Mouse (Mus musculus) neural tube, embryonic 15.5 days (tissue): ENCODE results near the gene Zfp462. TPM values are rescaled to one million over a fixed set of nuclear protein-coding genes. Genes with fewer than 3 reads are reported as not detected.

Experiments
- ATAC-seq: fragments of 200-750 bp; cut with Nextera tagmentation; 2 replicates; pipeline ENCODE4 v1.8.0; 2017; ENCODE audit warnings: mild to moderate bottlenecking, moderate TSS enrichment, moderate library complexity; ENCODE audit not compliant: low FRiP score
- H3K27ac ChIP-seq: fragments of 300-500 bp; sonication (generic); replicated peaks from 2 replicates; pipeline ENCODE4 v1.5.1; 2015; ENCODE audit warnings: mild to moderate bottlenecking, inconsistent platforms
- H3K27me3 ChIP-seq: fragments of 300-500 bp; sonication (generic); replicated peaks from 2 replicates; pipeline ENCODE4 v1.6.1; 2015; ENCODE audit warnings: inconsistent platforms
- H3K36me3 ChIP-seq: fragments of 300-500 bp; sonication (generic); 2 replicates; pipeline ENCODE4 v1.6.1; 2015; ENCODE audit warnings: inconsistent platforms
- H3K4me1 ChIP-seq: fragments of 300-500 bp; sonication (generic); 2 replicates; pipeline ENCODE4 v1.6.1; 2015; ENCODE audit warnings: inconsistent platforms
- H3K4me2 ChIP-seq: fragments of 300-500 bp; sonication (generic); 2 replicates; pipeline ENCODE4 v1.6.1; 2015; ENCODE audit warnings: inconsistent platforms, mild to moderate bottlenecking, moderate library complexity
- H3K4me3 ChIP-seq: fragments of 300-500 bp; sonication (generic); replicated peaks from 2 replicates; pipeline ENCODE4 v1.5.1; 2015; ENCODE audit warnings: mild to moderate bottlenecking, inconsistent platforms
- H3K9ac ChIP-seq: fragments of 300-500 bp; sonication (generic); replicated peaks from 2 replicates; pipeline ENCODE4 v1.6.1; 2015; ENCODE audit warnings: mild to moderate bottlenecking, inconsistent platforms
- H3K9me3 ChIP-seq: fragments of 300-500 bp; sonication (generic); replicated peaks from 2 replicates; pipeline ENCODE4 v1.6.1; 2016; ENCODE audit warnings: inconsistent platforms
- WGBS: fragments of 180-500 bp; shearing (Covaris S2); methylation state at CpG from one replicate; pipeline ENCODE4 v1.1.7; 2015; ENCODE audit warnings: mixed read lengths; 5-methylcytosine and 5-hydroxymethylcytosine counted together
- polyA plus RNA-seq: library from polyadenylated mRNA; unstranded; fragments of >200 nt; fragmentation: Nextera tagmentation; extraction: Ambion mirVana; gene quantifications from 2 replicates; pipeline ENCODE4 v1.2.1, GENCODE M21; 2015

Zfp462 gene
- polyA plus RNA-seq, 1 experiment from 2014 or later, result 8.2 TPM

- Histone ChIP-seq H3K27ac (no peak overlapping the region), H3K4me1 (peaks cover 15% of the 10 kb centered on the region), H3K4me2 (no peak overlapping the region), H3K27me3 (no peaks in the 10 kb centered on the region), H3K36me3 (peaks cover 59% of the 10 kb centered on the region), H3K4me3 (no peak overlapping the region), H3K9ac (no peak overlapping the region), H3K9me3 (no peaks in the 10 kb centered on the region)
- ATAC-seq, result no peak
- WGBS, result 81% methylated on average over 10 of the region's 10 CpGs
These were observed 107.8 kb downstream of the Zfp462 start for GRCm38 (mm10) chr4:55052686-55053085.

- Histone ChIP-seq H3K4me2 (no peak overlapping the region), H3K4me3 (no peak overlapping the region), H3K27me3 (no peaks in the 10 kb centered on the region), H3K4me1 (peaks cover 10% of the 10 kb centered on the region), H3K36me3 (peaks cover 42% of the 10 kb centered on the region), H3K9ac (no peak overlapping the region), H3K9me3 (no peaks in the 10 kb centered on the region), H3K27ac (peak overlapping the region; percentile 42; the same call in 1 of the 2 replicates)
- peak; percentile 42; the same call in 1 of the 2 replicates for ATAC-seq
- 54% methylated on average over 10 of the region's 10 CpGs for WGBS
These were observed 113.0 kb downstream of the Zfp462 start for GRCm38 (mm10) chr4:55057666-55058455.

- H3K9ac ChIP-seq, result no peak overlapping the region
- 75% methylated on average over 5 of the region's 5 CpGs for WGBS
- H3K27ac ChIP-seq, result no peak overlapping the region
- no peak for ATAC-seq
- peaks cover 35% of the 10 kb centered on the region for H3K36me3 ChIP-seq
- H3K4me2 ChIP-seq, result no peak overlapping the region
- H3K4me1 ChIP-seq, result peaks cover 10% of the 10 kb centered on the region
- H3K27me3 ChIP-seq, result no peaks in the 10 kb centered on the region
- no peak overlapping the region for H3K4me3 ChIP-seq
- H3K9me3 ChIP-seq, result no peaks in the 10 kb centered on the region
These were observed 114.1 kb downstream of the Zfp462 start for GRCm38 (mm10) chr4:55058901-55059300.

- Histone ChIP-seq H3K4me1 (peaks cover 3% of the 10 kb centered on the region; the same call in 1 of the 2 replicates), H3K4me2 (no peak overlapping the region), H3K27ac (no peak overlapping the region), H3K9me3 (no peaks in the 10 kb centered on the region), H3K27me3 (no peaks in the 10 kb centered on the region), H3K36me3 (peaks cover 29% of the 10 kb centered on the region), H3K9ac (no peak overlapping the region), H3K4me3 (no peak overlapping the region)
- WGBS, result 71% methylated on average over 17 of the region's 17 CpGs
- ATAC-seq, result no peak
These were observed 121.7 kb downstream of the Zfp462 start for GRCm38 (mm10) chr4:55066341-55067170.

- Histone ChIP-seq H3K27me3 (no peaks in the 10 kb centered on the region), H3K36me3 (peaks cover 42% of the 10 kb centered on the region), H3K4me1 (peaks cover 5% of the 10 kb centered on the region; the same call in 1 of the 2 replicates), H3K9ac (no peak overlapping the region), H3K9me3 (no peaks in the 10 kb centered on the region), H3K4me3 (no peak overlapping the region), H3K4me2 (no peak overlapping the region), H3K27ac (no peak overlapping the region)
- 45% methylated on average over 5 of the region's 5 CpGs for WGBS
- peak; percentile 17; the same call in 1 of the 2 replicates for ATAC-seq
These were observed 126.7 kb downstream of the Zfp462 start for GRCm38 (mm10) chr4:55071535-55071934.

GRCm38 (mm10) chr4:55077133-55077889 lies 132.5 kb downstream of the Zfp462 start:
- peaks cover 20% of the 10 kb centered on the region for H3K4me1 ChIP-seq
- no peaks in the 10 kb centered on the region for H3K27me3 ChIP-seq
- no peak overlapping the region for H3K9ac ChIP-seq
- whole genome bisulfite sequencing, result 27% methylated on average over 11 of the region's 11 CpGs
- ATAC-seq, result peak; percentile 82
- peak overlapping the region; percentile 76 for H3K27ac ChIP-seq
- H3K9me3 ChIP-seq, result no peaks in the 10 kb centered on the region
- H3K4me3 ChIP-seq, result no peak overlapping the region
- H3K36me3 ChIP-seq, result peaks cover 40% of the 10 kb centered on the region
- no peak overlapping the region for H3K4me2 ChIP-seq

GRCm38 (mm10) chr4:55077902-55078716 lies 133.3 kb downstream of the Zfp462 start:
- H3K4me1 ChIP-seq, result peaks cover 20% of the 10 kb centered on the region
- peaks cover 35% of the 10 kb centered on the region for H3K36me3 ChIP-seq
- H3K27ac ChIP-seq, result peak overlapping the region; percentile 76
- ATAC-seq, result peak; percentile 61
- H3K9me3 ChIP-seq, result no peaks in the 10 kb centered on the region
- H3K4me2 ChIP-seq, result no peak overlapping the region
- H3K4me3 ChIP-seq, result no peak overlapping the region
- WGBS, result 42% methylated on average over 16 of the region's 16 CpGs
- no peaks in the 10 kb centered on the region for H3K27me3 ChIP-seq
- no peak overlapping the region for H3K9ac ChIP-seq

- H3K36me3 ChIP-seq, result peaks cover 28% of the 10 kb centered on the region
These were observed 134.2 kb downstream of the Zfp462 start for GRCm38 (mm10) chr4:55079056-55079455.

GRCm38 (mm10) chr4:55084080-55084688 lies 139.3 kb downstream of the Zfp462 start:
- no peak for ATAC-seq
- 94% methylated on average over 6 of the region's 6 CpGs for WGBS
- H3K36me3 ChIP-seq, result peaks cover 23% of the 10 kb centered on the region
- H3K27me3 ChIP-seq, result no peaks in the 10 kb centered on the region
- H3K4me2 ChIP-seq, result no peak overlapping the region
- no peak overlapping the region for H3K27ac ChIP-seq
- no peaks in the 10 kb centered on the region for H3K9me3 ChIP-seq
- no peak overlapping the region for H3K4me3 ChIP-seq
- H3K4me1 ChIP-seq, result no peaks in the 10 kb centered on the region
- H3K9ac ChIP-seq, result no peak overlapping the region

More at GRCm38 (mm10) chr4:55079056-55079455, 134.2 kb downstream of the Zfp462 start:
- no peak overlapping the region for H3K27ac ChIP-seq
- ATAC-seq, result no peak
- peaks cover 20% of the 10 kb centered on the region for H3K4me1 ChIP-seq
- no peak overlapping the region for H3K4me3 ChIP-seq
- no peak overlapping the region for H3K4me2 ChIP-seq
- no peaks in the 10 kb centered on the region for H3K9me3 ChIP-seq
- 90% methylated on average over 9 of the region's 9 CpGs for WGBS
- H3K9ac ChIP-seq, result no peak overlapping the region
- H3K27me3 ChIP-seq, result no peaks in the 10 kb centered on the region

- Histone ChIP-seq H3K27me3 (no peaks in the 10 kb centered on the region), H3K4me1 (no peaks in the 10 kb centered on the region), H3K9me3 (no peaks in the 10 kb centered on the region), H3K9ac (no peak overlapping the region), H3K36me3 (0 out of 2 replicates have a peak, but pooled peaks cover 2% of the 10 kb centered on the region), H3K4me2 (no peak overlapping the region), H3K27ac (no peak overlapping the region), H3K4me3 (no peak overlapping the region)
- ATAC-seq, result no peak
- WGBS, result 92% methylated on average over 3 of the region's 3 CpGs
These were observed 143.3 kb downstream of the Zfp462 start for GRCm38 (mm10) chr4:55088153-55088552.
